Mouse (Mus musculus): ENCODE measurements around the gene Gyg. TPM values are rescaled to one million over a fixed set of nuclear protein-coding genes. Genes with fewer than 3 reads are reported as not detected.

Gene Gyg
- polyA plus RNA-seq (2015; fragmentation: Nextera tagmentation; extraction: Ambion mirVana) = 47.3 and 48.5 TPM in 2 replicates

- peak within 1 kb of the TSS; percentile 81 for H3K4me3 ChIP-seq
- no peaks in the 10 kb centered on the region for H3K9me3 ChIP-seq
- under 1% methylated on average over 72 of the region's 73 CpGs for WGBS
- H3K9ac ChIP-seq = peak within 1 kb of the TSS; percentile 76
- peak; percentile 95 for ATAC-seq (replicated peaks)
- H3K4me2 ChIP-seq = peak within 1 kb of the TSS; percentile 96
- H3K27me3 ChIP-seq (replicated peaks) = no peaks in the 10 kb centered on the region
- 0 out of 2 replicates have a peak, but pooled peaks cover 7% of the 10 kb centered on the region for H3K4me1 ChIP-seq
- 0 out of 2 replicates have a peak within 1 kb of the TSS, but pooled peaks have one; percentile 2 for H3K27ac ChIP-seq
- H3K36me3 ChIP-seq (replicated peaks) = no peaks in the 10 kb centered on the region
These were observed at the start of gene Gyg for GRCm38 (mm10) chr3:20154531-20155367. Gyg (minus strand) TSS chr3:20155317.

DNA sequence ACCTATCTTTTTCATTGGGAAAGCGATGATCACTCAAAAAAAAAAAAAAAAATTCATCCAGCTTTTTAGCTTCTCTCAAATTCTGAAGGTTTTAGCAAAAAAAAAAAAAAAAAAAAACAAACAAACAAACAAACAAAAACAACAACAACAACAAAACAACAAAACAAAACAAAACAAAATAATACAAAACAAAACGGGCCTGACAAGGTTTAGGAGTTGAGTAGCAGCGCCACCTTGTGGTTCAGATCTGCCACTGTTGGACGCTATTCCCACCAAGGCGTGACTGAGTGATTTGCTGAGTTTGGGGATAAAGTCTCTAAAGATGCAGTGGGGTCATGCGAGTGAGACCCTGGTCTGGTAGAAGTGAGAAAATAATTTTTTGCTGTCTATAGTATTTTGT, 43.8 kb upstream of the Gyg start:
- no peaks in the 10 kb centered on the region for H3K36me3 ChIP-seq (replicated peaks)
- 28% methylated on average over 6 of the region's 6 CpGs for WGBS
- no peaks in the 10 kb centered on the region for H3K9me3 ChIP-seq
- H3K4me3 ChIP-seq = no peak overlapping the region
- no peak overlapping the region for H3K4me2 ChIP-seq
- no peak overlapping the region for H3K27ac ChIP-seq
- 0 out of 2 replicates have a peak, but pooled peaks have one; percentile 52 for ATAC-seq (replicated peaks)
- no peak overlapping the region for H3K9ac ChIP-seq
- H3K4me1 ChIP-seq = no peaks in the 10 kb centered on the region
- H3K27me3 ChIP-seq (replicated peaks) = no peaks in the 10 kb centered on the region

DNA sequence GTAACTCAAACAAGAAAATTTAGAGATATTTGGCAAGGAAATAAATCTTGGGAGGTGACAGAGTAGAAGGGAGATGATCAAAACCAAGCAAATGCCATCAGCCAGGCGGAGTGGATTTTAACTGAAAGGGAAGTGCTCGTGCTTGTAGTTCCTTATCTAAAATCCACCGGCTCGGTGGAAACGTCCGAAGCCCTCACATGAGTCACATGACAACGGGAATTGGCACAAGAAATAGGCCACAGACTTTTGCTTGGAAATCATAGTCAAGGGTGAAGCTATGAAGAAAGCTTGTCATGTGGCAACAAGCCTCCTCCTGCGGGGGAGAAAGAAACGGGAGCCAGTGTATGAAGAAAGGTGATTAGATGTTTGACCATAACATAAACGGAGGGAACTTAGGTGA, 42.8 kb upstream of the Gyg start:
- H3K9me3 ChIP-seq = no peaks in the 10 kb centered on the region
- no peak overlapping the region for H3K4me3 ChIP-seq
- H3K4me2 ChIP-seq = no peak overlapping the region
- H3K27ac ChIP-seq = no peak overlapping the region
- H3K36me3 ChIP-seq (replicated peaks) = no peaks in the 10 kb centered on the region
- no peaks in the 10 kb centered on the region for H3K4me1 ChIP-seq
- no peaks in the 10 kb centered on the region for H3K27me3 ChIP-seq (replicated peaks)
- 88% methylated on average over 10 of the region's 10 CpGs for WGBS
- no peak for ATAC-seq (replicated peaks)
- H3K9ac ChIP-seq = no peak overlapping the region

GRCm38 (mm10) chr3:20188976-20189675, 34.0 kb upstream of the Gyg start:
- no peaks in the 10 kb centered on the region for H3K27me3 ChIP-seq (replicated peaks)
- H3K9me3 ChIP-seq = no peaks in the 10 kb centered on the region
- 78% methylated on average over 5 of the region's 5 CpGs for WGBS
- no peak overlapping the region for H3K9ac ChIP-seq
- H3K27ac ChIP-seq = no peak overlapping the region
- H3K4me2 ChIP-seq = no peak overlapping the region
- no peaks in the 10 kb centered on the region for H3K4me1 ChIP-seq
- H3K36me3 ChIP-seq (replicated peaks) = no peaks in the 10 kb centered on the region
- no peak for ATAC-seq (replicated peaks)
- no peak overlapping the region for H3K4me3 ChIP-seq

DNA sequence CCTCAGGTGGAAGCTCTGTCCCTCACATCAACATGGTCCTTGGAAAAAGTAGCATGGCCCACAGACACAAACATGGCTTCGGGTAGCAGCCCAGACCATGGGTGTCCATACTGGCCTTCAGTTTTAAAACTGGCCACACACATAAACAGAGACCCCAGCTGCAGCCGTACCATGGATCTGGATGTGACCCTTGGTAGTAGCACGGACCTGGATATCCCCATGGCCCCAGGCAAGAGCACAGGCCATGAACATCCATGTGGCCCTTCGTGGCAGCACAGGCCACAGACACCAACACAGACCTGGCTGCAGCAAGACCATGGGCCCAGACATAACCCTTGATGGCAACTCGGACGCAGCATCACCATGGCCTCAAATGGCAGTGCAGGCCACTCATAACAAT, 17.3 kb upstream of the Gyg start:
- no peak overlapping the region for H3K27ac ChIP-seq
- no peaks in the 10 kb centered on the region for H3K4me1 ChIP-seq
- no peak overlapping the region for H3K4me3 ChIP-seq
- no peaks in the 10 kb centered on the region for H3K36me3 ChIP-seq (replicated peaks)
- H3K9me3 ChIP-seq = no peaks in the 10 kb centered on the region
- no peak for ATAC-seq (replicated peaks)
- no peak overlapping the region for H3K9ac ChIP-seq
- WGBS = 92% methylated on average over 6 of the region's 6 CpGs
- H3K4me2 ChIP-seq = no peak overlapping the region
- no peaks in the 10 kb centered on the region for H3K27me3 ChIP-seq (replicated peaks)

DNA sequence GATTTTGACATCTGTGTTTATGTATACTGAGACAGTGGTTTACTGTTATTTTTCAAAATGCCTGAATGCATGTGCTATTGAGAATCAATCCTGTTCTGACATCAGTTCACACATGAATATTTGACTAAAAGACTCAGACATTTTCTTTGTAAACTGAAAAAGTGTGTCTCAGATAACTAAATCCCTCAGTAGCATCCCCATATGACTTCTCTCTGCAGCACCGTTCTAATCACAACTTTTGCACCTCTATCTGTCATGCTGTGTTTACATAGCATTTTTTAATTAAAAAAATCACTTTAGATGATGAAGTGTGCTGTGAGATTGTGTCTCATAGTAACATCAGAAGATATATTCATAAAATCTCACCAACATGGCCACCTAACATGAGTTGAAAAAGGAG, 12.4 kb upstream of the Gyg start:
- Histone ChIP-seq H3K9me3 (no peaks in the 10 kb centered on the region), H3K27me3 (replicated peaks) (no peaks in the 10 kb centered on the region), H3K4me1 (no peaks in the 10 kb centered on the region), H3K27ac (no peak overlapping the region), H3K4me2 (no peak overlapping the region), H3K4me3 (no peak overlapping the region), H3K36me3 (replicated peaks) (no peaks in the 10 kb centered on the region), H3K9ac (no peak overlapping the region)
- WGBS = 83% methylated on average over 1 of the region's 1 CpGs
- no peak for ATAC-seq (replicated peaks)

DNA sequence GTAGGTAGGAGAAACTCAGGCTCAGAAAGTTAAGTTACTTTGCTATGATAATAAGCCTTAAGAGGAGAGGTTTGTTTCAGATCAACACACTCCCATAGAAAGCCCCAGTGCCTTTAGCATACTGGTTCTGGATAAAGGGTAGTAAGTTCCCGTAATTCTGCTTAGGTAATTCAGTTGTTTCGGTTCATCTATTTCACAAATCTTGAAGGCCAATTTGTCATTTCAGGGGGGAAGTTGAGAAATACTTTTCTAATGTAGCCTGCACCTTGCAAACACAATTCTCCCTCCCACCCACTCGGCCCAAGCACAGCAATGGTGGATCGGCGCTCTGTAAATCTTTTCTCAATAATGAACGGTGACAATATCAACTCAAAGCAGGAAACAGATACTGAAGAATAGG, 359 bp upstream of the Gyg start:
- ATAC-seq (replicated peaks) = no peak
- H3K9ac ChIP-seq = no peak overlapping the region
- H3K36me3 ChIP-seq (replicated peaks) = no peaks in the 10 kb centered on the region
- H3K27ac ChIP-seq = no peak overlapping the region
- no peaks in the 10 kb centered on the region; the same call in 1 of the 2 replicates for H3K9me3 ChIP-seq
- H3K4me3 ChIP-seq = peak overlapping the region; percentile 81
- H3K27me3 ChIP-seq (replicated peaks) = no peaks in the 10 kb centered on the region
- H3K4me1 ChIP-seq = 0 out of 2 replicates have a peak, but pooled peaks cover 7% of the 10 kb centered on the region
- 84% methylated on average over 6 of the region's 6 CpGs for WGBS
- peak overlapping the region; percentile 96 for H3K4me2 ChIP-seq

- Histone ChIP-seq H3K9ac (no peak overlapping the region), H3K4me1 (peaks cover 10% of the 10 kb centered on the region; the same call in 1 of the 2 replicates), H3K36me3 (replicated peaks) (no peaks in the 10 kb centered on the region), H3K27ac (no peak overlapping the region), H3K9me3 (no peaks in the 10 kb centered on the region), H3K27me3 (replicated peaks) (no peaks in the 10 kb centered on the region), H3K4me2 (no peak overlapping the region), H3K4me3 (no peak overlapping the region)
- ATAC-seq (replicated peaks) = no peak
- 95% methylated on average over 3 of the region's 3 CpGs for WGBS
These were observed 3.5 kb downstream of the Gyg start for GRCm38 (mm10) chr3:20151651-20152050.

GRCm38 (mm10) chr3:20150511-20150910, 4.6 kb downstream of the Gyg start:
- 77% methylated on average over 2 of the region's 2 CpGs for WGBS
- Histone ChIP-seq H3K36me3 (replicated peaks) (no peaks in the 10 kb centered on the region), H3K4me1 (peaks cover 12% of the 10 kb centered on the region; the same call in 1 of the 2 replicates), H3K9me3 (no peaks in the 10 kb centered on the region), H3K27ac (no peak overlapping the region), H3K27me3 (replicated peaks) (no peaks in the 10 kb centered on the region), H3K4me3 (no peak overlapping the region), H3K4me2 (no peak overlapping the region), H3K9ac (no peak overlapping the region)
- ATAC-seq (replicated peaks) = no peak

- no peak overlapping the region for H3K27ac ChIP-seq
- H3K9ac ChIP-seq = no peak overlapping the region
- H3K27me3 ChIP-seq (replicated peaks) = no peaks in the 10 kb centered on the region
- H3K4me3 ChIP-seq = no peak overlapping the region
- H3K4me2 ChIP-seq = no peak overlapping the region
- 77% methylated on average over 5 of the region's 5 CpGs for WGBS
- H3K36me3 ChIP-seq (replicated peaks) = no peaks in the 10 kb centered on the region
- H3K9me3 ChIP-seq = no peaks in the 10 kb centered on the region
- H3K4me1 ChIP-seq = peaks cover 4% of the 10 kb centered on the region; the same call in 1 of the 2 replicates
- 0 out of 2 replicates have a peak, but pooled peaks have one; percentile 12 for ATAC-seq (replicated peaks)
These were observed 7.5 kb downstream of the Gyg start for GRCm38 (mm10) chr3:20147647-20148046.

DNA sequence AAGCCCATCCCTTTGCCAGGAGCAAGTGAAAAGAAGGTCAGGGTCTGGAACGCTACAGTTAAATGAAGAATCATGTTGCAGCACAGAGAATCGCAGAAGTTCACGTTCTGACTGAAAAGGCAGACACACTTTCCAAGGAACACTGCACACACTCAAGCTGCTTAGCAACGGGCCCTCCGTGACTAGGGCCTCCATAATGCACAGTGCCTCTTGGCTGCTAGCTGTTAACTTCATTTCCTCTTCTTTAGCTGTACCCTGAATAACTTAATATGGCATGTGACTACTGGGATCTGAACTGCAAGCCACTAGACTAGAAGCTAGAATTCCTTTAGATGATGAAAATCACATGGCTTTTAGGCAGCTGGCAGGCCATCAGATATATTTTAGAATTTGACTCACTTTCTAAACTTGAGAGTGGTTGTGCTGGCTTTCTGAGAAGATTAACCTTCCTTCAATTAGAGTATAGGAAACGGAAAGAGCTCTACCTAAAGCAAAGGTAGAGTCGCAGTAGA, 8.2 kb downstream of the Gyg start:
- Histone ChIP-seq H3K27ac (no peak overlapping the region), H3K27me3 (replicated peaks) (no peaks in the 10 kb centered on the region), H3K9ac (no peak overlapping the region), H3K4me3 (no peak overlapping the region), H3K4me1 (peaks cover 4% of the 10 kb centered on the region; the same call in 1 of the 2 replicates), H3K9me3 (no peaks in the 10 kb centered on the region), H3K36me3 (replicated peaks) (no peaks in the 10 kb centered on the region), H3K4me2 (no peak overlapping the region)
- WGBS = 39% methylated on average over 7 of the region's 7 CpGs
- peak; percentile 81; the same call in 1 of the 2 replicates for ATAC-seq (replicated peaks)

GRCm38 (mm10) chr3:20145696-20146113, 9.4 kb downstream of the Gyg start:
- Histone ChIP-seq H3K27ac (no peak overlapping the region), H3K27me3 (replicated peaks) (no peaks in the 10 kb centered on the region), H3K36me3 (replicated peaks) (no peaks in the 10 kb centered on the region), H3K4me2 (no peak overlapping the region), H3K4me3 (no peak overlapping the region), H3K9ac (no peak overlapping the region), H3K9me3 (no peaks in the 10 kb centered on the region), H3K4me1 (peaks cover 4% of the 10 kb centered on the region; the same call in 1 of the 2 replicates)
- ATAC-seq (replicated peaks) = no peak
- WGBS = 37% methylated on average over 1 of the region's 1 CpGs

Measured in midbrain, embryonic 15.5 days (tissue).